Mouse (Mus musculus): ENCODE measurements around the gene Selenok.

Gene Selenok

GRCm38 (mm10) chr14:29968075-29968821 lies at the start of gene Selenok:
Gene Selenok, plus strand, starts transcription at chr14:29968308.
- peak; percentile 98 for DNase-seq (ENCODE audit: low read depth, low spot score)

GRCm38 (mm10) chr14:29928966-29929365 lies 39.1 kb upstream of the Selenok start:
- DNase-seq (ENCODE audit: low read depth, low spot score): no peak

GRCm38 (mm10) chr14:29935516-29935915 lies 32.6 kb upstream of the Selenok start:
- DNase-seq (ENCODE audit: low read depth, low spot score): no peak

- DNase-seq (ENCODE audit: low read depth, low spot score): no peak
Observed at GRCm38 (mm10) chr14:29937466-29937865, 30.6 kb upstream of the Selenok start.

- DNase-seq (ENCODE audit: low read depth, low spot score): no peak
Observed at GRCm38 (mm10) chr14:29939600-29940312, 28.4 kb upstream of the Selenok start.

GRCm38 (mm10) chr14:29940313-29940812 lies 27.7 kb upstream of the Selenok start:
- DNase-seq (ENCODE audit: low read depth, low spot score): peak; percentile 45

GRCm38 (mm10) chr14:29940877-29941276 lies 27.2 kb upstream of the Selenok start:
- DNase-seq (ENCODE audit: low read depth, low spot score): peak; percentile 21

GRCm38 (mm10) chr14:29946761-29947309 lies 21.3 kb upstream of the Selenok start:
- no peak for DNase-seq (ENCODE audit: low read depth, low spot score)

- no peak for DNase-seq (ENCODE audit: low read depth, low spot score)
Observed at GRCm38 (mm10) chr14:29950805-29951204, 17.3 kb upstream of the Selenok start.

GRCm38 (mm10) chr14:29957393-29957792 lies 10.7 kb upstream of the Selenok start:
- DNase-seq (ENCODE audit: low read depth, low spot score): no peak

GRCm38 (mm10) chr14:29967611-29968010 lies 497 bp upstream of the Selenok start:
- DNase-seq (ENCODE audit: low read depth, low spot score): no peak

GRCm38 (mm10) chr14:29971446-29971845 lies 3.3 kb downstream of the Selenok start:
- no peak for DNase-seq (ENCODE audit: low read depth, low spot score)

GRCm38 (mm10) chr14:29971993-29972392 lies 3.9 kb downstream of the Selenok start:
- no peak for DNase-seq (ENCODE audit: low read depth, low spot score)

GRCm38 (mm10) chr14:29976927-29977326 lies 8.8 kb downstream of the Selenok start:
- DNase-seq (ENCODE audit: low read depth, low spot score): no peak

GRCm38 (mm10) chr14:29978254-29979204 lies 10.4 kb downstream of the Selenok start, which contains the start of gene Actr8:
Gene Actr8, plus strand, starts transcription at chr14:29978337.
- peak; percentile 82 for DNase-seq (ENCODE audit: low read depth, low spot score)

GRCm38 (mm10) chr14:29980447-29981205 lies 12.5 kb downstream of the Selenok start:
- DNase-seq (ENCODE audit: low read depth, low spot score): no peak

- DNase-seq (ENCODE audit: low read depth, low spot score): no peak
Observed at GRCm38 (mm10) chr14:29986096-29986495, 18.0 kb downstream of the Selenok start.

GRCm38 (mm10) chr14:29987276-29987675 lies 19.2 kb downstream of the Selenok start:
- DNase-seq (ENCODE audit: low read depth, low spot score): no peak

GRCm38 (mm10) chr14:29987739-29988138 lies 19.6 kb downstream of the Selenok start:
- DNase-seq (ENCODE audit: low read depth, low spot score): no peak

GRCm38 (mm10) chr14:29988337-29988736 lies 20.2 kb downstream of the Selenok start:
- no peak for DNase-seq (ENCODE audit: low read depth, low spot score)
